Mouse (Mus musculus) neutrophil, adult 65 days (primary cell): ENCODE data around the gene Wdr20. TPM values are rescaled to one million over a fixed set of nuclear protein-coding genes. Genes with fewer than 3 reads are reported as not detected.

Experiments used
- total RNA-seq: library from RNA; stranded (reverse); gene quantifications from 2 replicates; pipeline ENCODE4 v1.2.4, GENCODE M21; 2023

Gene Wdr20
- total RNA-seq = 53.2 and 66.0 TPM in 2 replicates

GRCm38 (mm10) chr12:110737170-110738157 is at the start of gene Wdr20:
Wdr20 (plus strand) TSS chr12:110737944.

GRCm38 (mm10) chr12:110702556-110702955 is 35.2 kb upstream of the Wdr20 start, which contains the start of gene Hsp90aa1:
Hsp90aa1 (minus strand) TSS chr12:110702728.

DNA sequence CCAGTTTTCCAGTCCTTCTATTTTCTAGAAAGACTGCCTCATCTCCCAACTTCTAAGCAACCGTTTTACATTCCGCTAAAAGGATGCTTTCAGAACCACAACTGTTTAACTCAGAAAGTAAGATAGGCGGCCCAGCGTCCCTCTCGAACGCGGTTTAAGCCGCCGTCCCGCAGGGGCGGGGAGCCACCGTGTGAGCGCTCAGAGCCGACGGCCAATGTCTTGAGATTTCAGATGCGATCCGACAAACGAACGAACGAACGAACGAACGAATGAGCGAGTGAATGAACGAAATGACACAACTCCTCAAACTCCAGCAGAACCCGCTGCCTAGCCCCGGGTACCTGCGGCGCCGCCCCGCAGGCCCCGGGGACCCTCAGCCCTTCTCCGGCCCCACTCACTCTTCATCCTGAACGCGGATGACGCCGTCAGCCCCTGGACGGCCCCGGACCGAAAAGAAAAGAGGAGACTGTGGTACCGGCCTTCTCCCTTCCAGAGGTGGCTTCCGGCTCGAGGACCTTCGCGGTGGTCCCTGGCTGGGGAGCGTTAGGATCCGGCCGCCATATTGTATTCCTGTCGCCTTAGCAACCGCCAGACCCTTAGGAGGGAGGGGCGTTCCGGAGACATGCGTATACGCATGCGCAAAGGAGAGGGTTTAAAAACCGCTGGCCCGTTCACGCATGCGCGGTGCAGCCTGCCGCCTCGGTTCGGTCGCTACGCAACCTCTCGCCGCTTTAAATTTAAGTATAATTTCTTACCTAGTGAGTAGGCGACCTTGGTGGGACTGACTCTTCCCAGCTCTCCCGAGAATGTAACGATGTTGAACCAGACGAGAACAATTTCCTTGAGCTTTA is 102.8 kb downstream of the Wdr20 start, which contains the start of gene Mok:
Mok (minus strand) TSS at position 592 of the 851 bp plus-strand sequence.

DNA sequence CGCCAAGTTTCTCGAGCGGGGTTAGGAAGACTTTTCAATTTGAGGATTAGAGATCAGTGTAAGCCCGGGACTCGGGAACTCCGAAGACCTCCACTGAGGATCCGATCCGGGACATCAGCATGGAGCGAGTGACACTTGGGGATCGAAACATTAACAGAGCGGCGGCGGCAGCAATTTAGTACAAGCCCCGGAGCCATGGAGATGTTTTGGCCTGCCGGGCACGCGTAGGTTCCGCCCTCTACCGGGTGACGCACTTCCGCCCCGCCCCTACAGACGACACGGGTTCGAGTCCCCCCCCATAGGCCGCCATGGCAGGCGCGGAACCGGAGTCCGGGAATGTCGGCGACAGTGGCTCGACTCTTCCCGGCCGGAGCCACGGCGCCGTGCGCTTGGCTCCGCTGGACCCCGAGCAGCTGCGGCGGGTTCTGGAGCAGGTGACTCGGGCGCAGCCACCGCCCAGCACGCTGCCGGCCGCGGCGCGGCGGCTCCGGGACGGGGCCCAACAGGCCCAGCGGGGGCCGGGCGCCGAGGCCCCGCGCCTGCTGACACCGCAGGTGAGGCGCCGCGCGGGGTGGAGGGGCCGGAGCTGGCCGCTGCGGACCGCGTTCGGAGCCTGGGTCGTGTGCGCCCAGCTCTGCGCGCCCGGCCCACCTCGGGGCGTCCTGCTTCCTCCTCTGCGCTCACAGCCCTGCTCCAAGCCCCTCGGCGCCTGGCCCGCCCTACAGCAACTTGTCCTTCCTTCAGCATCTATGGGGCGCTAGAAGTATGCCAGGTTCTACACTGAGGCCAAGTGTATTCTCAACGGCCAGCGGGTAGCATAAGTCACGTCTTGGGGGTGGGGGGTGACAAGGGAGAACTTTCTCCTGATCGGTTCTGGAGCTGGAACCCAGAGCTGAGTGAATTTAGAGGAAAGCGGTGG is 112.5 kb downstream of the Wdr20 start, which contains the start of gene Zfp839:
Zfp839 (plus strand) TSS at position 244 of the 919 bp plus-strand sequence.

Other genes with a start within 250 kb of the Wdr20 start
- 82.6 and 96.2 TPM in 2 replicates for gene Dync1h1, start 136.5 kb upstream of the Wdr20 start, total RNA-seq
- gene 1700001K19Rik, start 55.3 kb upstream of the Wdr20 start, total RNA-seq = not detected in 2 replicates
- gene Hsp90aa1, start 35.2 kb upstream of the Wdr20 start, total RNA-seq = 204 and 235 TPM in 2 replicates
- gene Mok, start 103.0 kb downstream of the Wdr20 start, total RNA-seq = 0.32 and 0.35 TPM in 2 replicates
- 3.6 and 5.0 TPM in 2 replicates for gene Zfp839, start 112.3 kb downstream of the Wdr20 start, total RNA-seq
- 10.5 and 13.5 TPM in 2 replicates for gene Cinp, start 151.2 kb downstream of the Wdr20 start, total RNA-seq
- gene Tecpr2, start 151.3 kb downstream of the Wdr20 start, total RNA-seq = 5.4 and 9.8 TPM in 2 replicates
- 30.8 and 40.5 TPM in 2 replicates for gene Ankrd9, start 241.1 kb downstream of the Wdr20 start, total RNA-seq